Mouse (Mus musculus) CD4-positive, CD25-positive, alpha-beta regulatory T cell (primary cell): ENCODE measurements around the gene Olfr1156. TPM values are rescaled to one million over a fixed set of nuclear protein-coding genes. Genes with fewer than 3 reads are reported as not detected.

Experiments used
- polyA plus RNA-seq: library from polyadenylated mRNA; unstranded; fragments of 100-300 nt; shearing (Covaris generic); gene quantifications from one replicate; pipeline ENCODE4 v1.2.1, GENCODE M21; 2017

The Olfr1156 gene
- polyA plus RNA-seq = 0.12 TPM

GRCm38 (mm10) chr2:87953000-87953399, at the start of gene Olfr1156:
Gene Olfr1156 (minus strand): TSS chr2:87953100.

GRCm38 (mm10) chr2:87989813-87990212, 36.9 kb upstream of the Olfr1156 start, which contains the start of gene Olfr1158:
Gene Olfr1158 (plus strand): TSS chr2:87990113.

DNA sequence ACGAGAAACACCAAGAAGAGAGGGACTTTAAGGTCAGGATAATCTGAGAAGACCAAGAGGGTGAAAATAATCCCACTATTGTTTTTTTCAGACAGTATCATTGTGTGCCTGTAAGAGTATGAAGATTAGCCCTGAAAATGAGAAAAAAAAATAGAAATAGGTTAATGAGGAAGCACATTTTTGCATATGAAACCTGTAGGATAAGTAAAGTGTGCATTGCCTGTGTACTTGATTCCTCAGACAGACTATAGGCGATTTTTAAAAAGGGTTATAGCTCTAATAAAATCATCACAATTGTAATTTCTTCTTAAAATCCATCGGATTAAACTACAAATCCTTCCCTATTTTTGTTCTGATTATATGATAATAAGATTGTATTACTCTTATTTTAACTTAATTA, 21.7 kb upstream of the Olfr1156 start, which contains the start of gene Olfr74:
TSS of gene Olfr74 (minus strand) at position 101 of the 400 bp plus-strand sequence.

DNA sequence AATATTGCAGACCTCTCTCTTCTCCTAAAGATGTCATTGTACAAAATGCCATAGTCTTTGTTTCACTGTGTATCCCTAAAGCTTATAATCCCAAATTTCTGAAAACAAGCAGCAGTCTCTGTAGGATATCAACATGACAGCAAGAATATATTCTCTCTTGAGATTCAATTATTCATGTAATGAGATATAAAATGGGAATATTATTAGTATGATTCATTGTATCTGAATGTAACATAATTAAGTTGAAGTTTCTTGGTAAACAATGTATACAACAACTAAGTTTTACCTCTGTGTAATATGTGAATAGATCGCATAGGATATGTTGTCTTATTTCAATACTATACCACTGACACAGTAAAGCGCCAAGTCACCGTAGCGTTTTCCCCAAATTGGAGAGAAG, 15.3 kb upstream of the Olfr1156 start, which contains the start of gene Olfr1157:
TSS of gene Olfr1157 (minus strand) at position 101 of the 400 bp plus-strand sequence.

GRCm38 (mm10) chr2:87945037-87945436, 7.9 kb downstream of the Olfr1156 start, which contains the start of gene Olfr1155:
Gene Olfr1155 (minus strand): TSS chr2:87945137.

GRCm38 (mm10) chr2:87905066-87905465, 47.8 kb downstream of the Olfr1156 start, which contains the start of gene Olfr1154:
Gene Olfr1154 (minus strand): TSS chr2:87905166.

Other genes with a start within 250 kb of the Olfr1156 start
- not detected for gene Olfr1137, start 239.9 kb downstream of the Olfr1156 start, polyA plus RNA-seq
- not detected for gene Olfr1138, start 213.1 kb downstream of the Olfr1156 start, polyA plus RNA-seq
- not detected for gene Olfr1140, start 209.3 kb downstream of the Olfr1156 start, polyA plus RNA-seq
- not detected for gene Olfr1141, start 199.1 kb downstream of the Olfr1156 start, polyA plus RNA-seq
- gene Olfr152, start 173.6 kb downstream of the Olfr1156 start, polyA plus RNA-seq = not detected
- gene Olfr1143, start 152.5 kb downstream of the Olfr1156 start, polyA plus RNA-seq = not detected
- gene Olfr1145, start 143.3 kb downstream of the Olfr1156 start, polyA plus RNA-seq = not detected
- gene Olfr1148, start 122.6 kb downstream of the Olfr1156 start, polyA plus RNA-seq = not detected
- gene Olfr1150-ps1, start 109.1 kb downstream of the Olfr1156 start, polyA plus RNA-seq = not detected
- gene Olfr1151, start 97.2 kb downstream of the Olfr1156 start, polyA plus RNA-seq = 0.11 TPM
- 0.05 TPM for gene Olfr1152, start 86.6 kb downstream of the Olfr1156 start, polyA plus RNA-seq
- not detected for gene Olfr1153, start 58.1 kb downstream of the Olfr1156 start, polyA plus RNA-seq
- gene Olfr1154, start 47.9 kb downstream of the Olfr1156 start, polyA plus RNA-seq = not detected
- not detected for gene Olfr1155, start 8.0 kb downstream of the Olfr1156 start, polyA plus RNA-seq
- gene Olfr1157, start 15.2 kb upstream of the Olfr1156 start, polyA plus RNA-seq = not detected
- not detected for gene Olfr74, start 21.6 kb upstream of the Olfr1156 start, polyA plus RNA-seq
- not detected for gene Olfr1158, start 37.0 kb upstream of the Olfr1156 start, polyA plus RNA-seq
- not detected for gene Olfr1160, start 55.2 kb upstream of the Olfr1156 start, polyA plus RNA-seq
- gene Olfr1161, start 69.7 kb upstream of the Olfr1156 start, polyA plus RNA-seq = not detected
- gene Olfr73, start 84.6 kb upstream of the Olfr1156 start, polyA plus RNA-seq = not detected
- gene Olfr1162, start 98.0 kb upstream of the Olfr1156 start, polyA plus RNA-seq = not detected
- not detected for gene Olfr1163, start 118.7 kb upstream of the Olfr1156 start, polyA plus RNA-seq
- gene Olfr1164, start 140.9 kb upstream of the Olfr1156 start, polyA plus RNA-seq = not detected
- gene Olfr1166, start 175.2 kb upstream of the Olfr1156 start, polyA plus RNA-seq = not detected
- gene Olfr1167, start 202.1 kb upstream of the Olfr1156 start, polyA plus RNA-seq = not detected
- gene Olfr1168, start 228.8 kb upstream of the Olfr1156 start, polyA plus RNA-seq = not detected